Mouse (Mus musculus): Measurements from ENCODE around the gene Tmem245. TPM values are rescaled to one million over a fixed set of nuclear protein-coding genes. Genes with fewer than 3 reads are reported as not detected.

Gene Tmem245
- total and polyA plus RNA-seq, 3 experiments: 7.3 to 15.0 (median 7.7) TPM

- Histone ChIP-seq H3K9me3 (replicated peaks; ENCODE audit: insufficient read depth, low read length) (no peaks in the 10 kb centered on the region), H3K36me3 (ENCODE audit: control insufficient read depth in 1 of 2, insufficient read depth in 2 of 2, low read length in 2 of 2) (no peaks in the 10 kb centered on the region; a peak in 1 of 4 replicates), H3K79me2 (ENCODE audit: control insufficient read depth, insufficient read depth, low read length, poor library complexity) (no peaks in the 10 kb centered on the region), H3K27me3 (ENCODE audit: control insufficient read depth in 1 of 2, insufficient read depth in 2 of 2, low read length in 2 of 2) (peaks cover 0 to 1% of the 10 kb centered on the region in 2 experiments; a peak in 1 of 4 replicates), H3K9ac (ENCODE audit: control insufficient read depth, low read depth, low read length, poor library complexity, severe bottlenecking) (no peak overlapping the region), H3K4me3 (ENCODE audit: control insufficient read depth in 1 of 2, insufficient read depth in 1 of 2, low read depth in 2 of 2, low read length in 2 of 2) (no peak overlapping the region), H3K27ac (ENCODE audit: control insufficient read depth, low read depth, low read length) (no peak overlapping the region), H3K4me1 (ENCODE audit: control insufficient read depth in 1 of 2, insufficient read depth in 2 of 2, low read length in 2 of 2) (no peaks in the 10 kb centered on the region)
- TF ChIP-seq JUND (IDR thresholded peaks at IDR 0.05; ENCODE audit: low read depth, low read length) (no peak), EP300 (IDR thresholded peaks at IDR 0.05; ENCODE audit: low read depth in 1 of 2, low read length in 2 of 2) (no peak), MXI1 (IDR thresholded peaks at IDR 0.05; ENCODE audit: low read depth, low read length) (no peak), POLR2AphosphoS5 (IDR thresholded peaks at IDR 0.05; ENCODE audit: borderline replicate concordance, low read depth, low read length) (no peak), NRF1 (IDR thresholded peaks at IDR 0.05; ENCODE audit: insufficient read depth, low read depth, low read length, poor library complexity, severe bottlenecking) (no peak), MEF2A (IDR thresholded peaks at IDR 0.05; ENCODE audit: extremely low read depth, insufficient replicate concordance, low read depth, low read length, poor library complexity, severe bottlenecking) (no peak), TAL1 (IDR thresholded peaks at IDR 0.05; ENCODE audit: low read length) (no peak), TBP (IDR thresholded peaks at IDR 0.05; ENCODE audit: low read depth, low read length) (no peak), BHLHE40 (IDR thresholded peaks at IDR 0.05; ENCODE audit: borderline replicate concordance, low read depth, low read length) (no peak), CTCF (IDR thresholded peaks at IDR 0.05 in 2 of 3, conservative IDR thresholded peaks at IDR 0.05 in 1 of 3; ENCODE audit: control insufficient read depth in 1 of 3, insufficient read depth in 1 of 3, low read depth in 2 of 3, low read length in 3 of 3, poor library complexity in 1 of 3, severe bottlenecking in 1 of 3) (no peak), KAT2A (conservative IDR thresholded peaks at IDR 0.05; ENCODE audit: low read depth, low read length) (no peak), ETS1 (IDR thresholded peaks at IDR 0.05; ENCODE audit: low read depth, low read length) (no peak)
- DNase-seq (ENCODE audit: low read depth, low spot score): no peak
Observed at GRCm38 (mm10) chr4:56961320-56961925, 14.2 kb upstream of the Tmem245 start.

- DNase-seq (ENCODE audit: low read depth, low spot score): no peak
- no peak overlapping the region for H3K4me3 ChIP-seq (ENCODE audit: control insufficient read depth in 1 of 2, insufficient read depth in 1 of 2, low read depth in 2 of 2, low read length in 2 of 2)
Observed at GRCm38 (mm10) chr4:56957518-56957917, 10.3 kb upstream of the Tmem245 start.

More at GRCm38 (mm10) chr4:56957518-56957917, 10.3 kb upstream of the Tmem245 start:
- Histone ChIP-seq H3K9me3 (replicated peaks; ENCODE audit: insufficient read depth, low read length) (no peaks in the 10 kb centered on the region), H3K4me1 (ENCODE audit: control insufficient read depth in 1 of 2, insufficient read depth in 2 of 2, low read length in 2 of 2) (no peaks in the 10 kb centered on the region), H3K27ac (ENCODE audit: control insufficient read depth, low read depth, low read length) (no peak overlapping the region), H3K79me2 (ENCODE audit: control insufficient read depth, insufficient read depth, low read length, poor library complexity) (no peaks in the 10 kb centered on the region), H3K9ac (ENCODE audit: control insufficient read depth, low read depth, low read length, poor library complexity, severe bottlenecking) (no peak overlapping the region), H3K36me3 (ENCODE audit: control insufficient read depth in 1 of 2, insufficient read depth in 2 of 2, low read length in 2 of 2) (no peaks in the 10 kb centered on the region; a peak in 1 of 4 replicates), H3K27me3 (ENCODE audit: control insufficient read depth in 1 of 2, insufficient read depth in 2 of 2, low read length in 2 of 2) (0 out of 4 replicates have a peak, but pooled peaks cover 0 to 1% of the 10 kb centered on the region in 2 experiments)
- no peak for TF ChIP-seq MXI1 (IDR thresholded peaks at IDR 0.05; ENCODE audit: low read depth, low read length)
- no peak for TF ChIP-seq JUND (IDR thresholded peaks at IDR 0.05; ENCODE audit: low read depth, low read length)
- no peak for TF ChIP-seq E2F4 (IDR thresholded peaks at IDR 0.05; ENCODE audit: borderline replicate concordance, low read depth, low read length)
